Mouse (Mus musculus) frontal cortex, adult (tissue): ENCODE results near the gene Tulp2.
"Not testable (repeated sequence)": the region's sequence is repeated elsewhere in the genome, so short reads cannot be mapped to it uniquely, and the experiment has no call there.

ENCODE experiments used
- ATAC-seq: cut with Nextera tagmentation; 2 replicates; pipeline ENCODE4 v1.9.2; 2017; ENCODE audit warnings: mild to moderate bottlenecking, moderate library complexity, mixed read lengths; ENCODE audit not compliant: low TSS enrichment

Tulp2 gene

DNA sequence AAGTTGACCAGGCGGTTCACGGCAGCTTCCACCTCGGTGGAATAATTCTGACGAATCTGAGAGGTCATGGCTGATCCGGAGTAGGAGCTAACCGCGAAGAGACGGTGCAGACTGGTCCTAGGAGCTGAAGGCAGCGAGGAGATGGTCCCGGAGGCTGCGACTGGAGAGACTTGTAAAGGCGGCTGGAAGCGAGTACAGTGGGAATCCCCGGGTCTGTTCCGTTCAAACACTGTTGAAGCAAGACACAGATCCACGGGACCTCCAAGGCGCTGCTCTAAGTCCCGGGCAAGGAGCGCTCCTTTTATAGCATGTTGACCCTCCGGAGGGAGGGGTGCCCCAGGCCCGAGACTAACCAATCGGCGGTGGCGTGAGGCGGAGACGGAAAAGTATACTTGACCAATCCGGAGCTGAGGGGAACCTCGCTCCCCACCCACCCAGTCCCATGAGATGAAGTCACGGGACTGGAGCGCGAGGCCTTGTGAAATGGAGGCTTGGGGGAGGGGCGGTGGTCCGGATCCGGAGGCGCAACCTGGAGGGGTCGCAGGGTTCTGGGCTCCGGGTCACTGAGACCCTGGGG, 22.0 kb upstream of the Tulp2 start, which contains the start of gene Ftl1:
Gene Ftl1 (minus strand): TSS at position 321 of the 577 bp plus-strand sequence.
- peak; percentile 88 for ATAC-seq

DNA sequence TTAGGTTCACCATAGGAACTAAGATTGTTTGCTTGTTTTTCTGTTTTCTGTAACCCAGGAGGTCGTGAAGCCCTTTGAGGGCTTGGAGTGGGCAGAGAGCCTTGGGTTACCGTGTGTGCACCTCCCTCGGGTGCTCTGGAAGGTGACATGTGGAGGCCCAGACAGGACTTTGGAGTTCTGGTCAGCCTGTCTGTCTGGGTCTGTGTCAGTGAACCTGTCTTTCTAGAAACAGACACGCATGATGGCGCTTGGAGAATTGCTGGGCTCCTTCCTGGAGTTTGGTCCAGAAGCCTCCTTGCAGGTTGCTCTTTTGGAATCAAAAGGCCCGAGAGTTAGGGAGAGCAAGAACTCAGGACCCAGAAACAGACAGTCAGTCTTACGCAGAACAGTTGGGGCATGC, 21.3 kb upstream of the Tulp2 start:
- ATAC-seq = no peak

DNA sequence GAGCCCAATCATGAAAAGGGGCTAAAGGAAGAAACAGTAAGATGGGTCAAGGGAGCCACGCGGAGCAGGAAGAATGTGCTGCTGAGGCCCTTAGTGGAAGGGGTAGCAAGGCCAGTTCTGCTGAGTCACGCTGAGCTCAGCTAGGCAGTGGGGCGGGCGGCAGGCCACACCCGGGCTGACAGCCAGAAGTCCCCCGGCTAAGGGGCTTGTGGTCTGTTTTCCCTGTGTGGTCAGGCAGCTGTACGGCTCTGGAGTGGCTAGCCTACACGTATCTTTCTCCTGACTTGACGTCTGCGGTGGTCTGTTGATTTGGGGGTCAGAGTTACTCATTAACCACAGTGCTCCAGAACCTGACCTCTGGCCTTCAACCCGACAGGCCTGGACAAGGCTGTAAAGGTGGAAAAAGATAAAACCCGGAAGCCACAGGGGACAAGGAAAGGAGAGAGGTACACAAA, 20.8 kb upstream of the Tulp2 start:
- no peak for ATAC-seq

GRCm38 (mm10) chr7:45461326-45461725, 20.4 kb upstream of the Tulp2 start:
- ATAC-seq = no peak

GRCm38 (mm10) chr7:45461781-45462180, 19.9 kb upstream of the Tulp2 start:
- no peak for ATAC-seq

- no peak for ATAC-seq
These were observed 19.4 kb upstream of the Tulp2 start for GRCm38 (mm10) chr7:45462325-45462724.

DNA sequence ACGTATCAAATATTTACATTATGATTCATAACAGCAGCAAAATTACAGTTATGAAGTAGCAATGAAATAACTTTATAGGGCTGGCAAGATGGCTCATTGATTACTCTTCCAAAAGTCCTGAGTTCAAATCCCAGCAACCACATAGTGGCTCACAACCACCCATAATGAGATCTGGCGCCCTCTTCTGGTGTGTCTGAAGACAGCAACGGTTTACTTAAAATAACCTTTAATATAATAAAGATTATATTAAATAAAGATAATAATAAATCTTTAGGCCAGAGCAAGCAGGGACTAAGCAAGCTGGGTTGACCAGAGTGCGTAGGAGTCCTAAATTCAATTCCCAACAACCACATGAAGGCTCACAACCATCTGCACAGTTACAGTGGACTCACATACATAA, 18.8 kb upstream of the Tulp2 start:
- not testable (repeated sequence) for ATAC-seq

GRCm38 (mm10) chr7:45463987-45464778, 17.5 kb upstream of the Tulp2 start:
- no peak for ATAC-seq

GRCm38 (mm10) chr7:45465112-45465511, 16.6 kb upstream of the Tulp2 start:
- ATAC-seq = no peak

DNA sequence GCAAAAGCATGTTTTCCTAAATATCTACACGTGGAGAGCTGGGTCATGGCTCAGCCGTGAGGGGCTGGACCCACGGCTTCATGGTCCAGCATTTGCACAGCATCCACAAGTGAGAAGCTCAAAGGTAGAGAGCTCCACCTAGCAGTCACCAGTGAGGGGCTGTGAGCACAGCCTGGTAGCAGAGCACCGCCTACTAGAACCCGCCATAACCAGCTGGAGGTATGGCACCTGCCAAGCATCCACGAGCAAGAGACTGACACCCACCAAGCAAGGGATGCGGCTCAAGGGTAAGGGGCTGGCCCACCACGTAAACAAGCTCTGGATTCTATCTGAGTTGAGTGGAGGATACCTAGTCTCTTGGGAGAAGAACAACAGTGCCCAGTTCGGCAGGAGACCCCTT, 16.1 kb upstream of the Tulp2 start:
- ATAC-seq = no peak

DNA sequence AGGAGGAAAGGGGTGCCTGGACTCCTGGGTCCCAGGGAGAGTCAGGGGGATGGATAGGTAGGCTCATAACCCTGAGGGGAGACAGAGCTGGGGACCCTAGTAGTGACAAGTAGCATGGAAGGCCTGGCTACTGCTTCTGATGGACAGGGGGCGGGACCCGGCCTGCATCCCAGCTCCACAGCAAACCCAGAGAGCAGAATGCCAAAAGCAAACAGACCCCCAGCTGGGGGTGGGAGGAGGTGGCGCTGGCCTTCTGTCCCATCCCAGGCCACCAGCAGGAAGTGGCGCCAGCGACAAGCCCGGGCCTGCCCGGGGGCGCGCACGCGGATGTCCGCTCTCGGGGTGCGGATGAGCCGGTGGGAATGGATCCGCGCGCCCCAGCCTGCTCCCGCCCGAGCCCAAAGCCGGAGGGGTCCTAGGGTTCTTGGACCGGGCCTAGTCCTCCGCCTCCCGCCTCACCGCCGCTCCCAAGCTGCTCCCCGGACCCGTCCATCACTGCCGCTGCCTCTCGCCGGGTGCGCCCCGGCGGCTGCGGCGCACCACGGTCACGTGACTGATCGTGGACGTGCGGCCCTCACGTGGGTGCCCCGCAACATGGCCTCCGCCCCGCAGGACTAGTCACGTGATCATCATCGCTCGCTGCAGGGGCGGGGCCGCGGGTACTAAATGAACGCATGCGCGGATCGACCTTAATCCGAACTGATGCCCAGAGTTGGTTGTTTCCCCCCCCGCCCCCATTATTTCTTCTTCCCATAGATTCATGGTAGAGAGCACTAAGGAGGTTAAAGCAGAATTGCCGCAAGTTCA, 15.2 kb upstream of the Tulp2 start, which contains the start of gene Bax:
Gene Bax (minus strand): TSS at position 616 of the 807 bp plus-strand sequence.
- ATAC-seq = peak; percentile 35

DNA sequence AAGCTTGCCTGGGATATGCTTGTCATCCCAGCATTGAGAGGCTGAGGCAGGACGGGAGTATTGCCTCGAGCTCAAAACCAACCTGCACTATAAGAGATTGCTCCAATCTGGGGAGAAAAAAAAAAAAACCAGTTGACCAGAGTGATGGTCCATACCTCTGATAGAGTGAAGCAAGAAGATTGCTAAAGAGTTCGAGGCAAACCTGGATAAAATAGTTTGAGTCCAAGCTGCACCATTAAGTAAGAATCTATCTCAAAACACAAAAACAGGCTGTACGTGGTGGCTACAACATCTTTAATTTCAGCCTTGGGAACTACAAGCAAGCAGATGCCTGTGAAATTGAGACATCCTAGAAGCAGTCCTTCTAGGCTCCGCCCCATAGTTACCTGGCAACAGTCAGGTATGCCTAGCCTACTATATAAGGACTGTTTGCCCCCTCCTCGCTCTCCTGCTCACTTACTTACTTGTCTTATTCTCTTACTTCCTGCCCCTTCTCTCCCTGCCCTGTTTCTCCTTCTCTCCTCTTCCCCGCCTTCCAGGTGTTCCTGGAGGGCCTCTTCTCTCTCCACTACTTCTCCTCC, 14.5 kb upstream of the Tulp2 start:
- ATAC-seq = no peak

GRCm38 (mm10) chr7:45470869-45471268, 10.8 kb upstream of the Tulp2 start:
- peak; percentile 38; the same call in 1 of the 2 replicates for ATAC-seq

DNA sequence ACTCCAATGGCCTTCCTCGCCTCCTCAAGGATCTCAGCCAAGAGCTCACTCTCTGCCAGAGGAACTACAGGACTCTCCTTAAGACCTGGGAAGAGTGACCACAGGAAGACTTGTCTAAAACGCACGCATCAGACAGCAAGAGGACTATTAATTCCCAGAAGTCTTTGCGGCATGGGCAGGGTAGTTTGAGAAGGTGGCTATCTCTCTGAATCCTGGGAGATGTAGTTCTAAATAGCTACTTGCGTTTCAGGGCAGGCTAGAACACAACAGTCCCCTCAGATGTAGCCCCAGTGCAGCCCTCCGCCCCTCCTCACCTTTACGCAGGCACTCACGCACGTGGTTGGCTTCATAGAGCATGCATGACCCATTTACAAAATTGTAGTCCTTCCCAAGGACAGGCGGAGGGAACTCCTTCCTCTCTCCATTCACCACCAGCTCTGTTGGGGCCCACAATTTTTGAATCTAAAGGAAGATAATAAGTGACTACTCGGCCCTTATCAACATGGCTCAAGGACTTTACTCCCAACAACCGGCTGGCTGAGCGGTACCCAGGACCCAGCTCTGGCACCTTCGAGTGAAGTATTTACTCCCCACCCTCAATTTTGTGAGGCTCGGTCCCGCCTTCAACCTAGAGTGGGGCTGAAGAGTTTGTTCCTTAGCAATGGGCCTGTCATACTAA, 6.2 kb upstream of the Tulp2 start:
- ATAC-seq = peak; percentile 48; the same call in 1 of the 2 replicates

GRCm38 (mm10) chr7:45476453-45476852, 5.2 kb upstream of the Tulp2 start:
- ATAC-seq = no peak

DNA sequence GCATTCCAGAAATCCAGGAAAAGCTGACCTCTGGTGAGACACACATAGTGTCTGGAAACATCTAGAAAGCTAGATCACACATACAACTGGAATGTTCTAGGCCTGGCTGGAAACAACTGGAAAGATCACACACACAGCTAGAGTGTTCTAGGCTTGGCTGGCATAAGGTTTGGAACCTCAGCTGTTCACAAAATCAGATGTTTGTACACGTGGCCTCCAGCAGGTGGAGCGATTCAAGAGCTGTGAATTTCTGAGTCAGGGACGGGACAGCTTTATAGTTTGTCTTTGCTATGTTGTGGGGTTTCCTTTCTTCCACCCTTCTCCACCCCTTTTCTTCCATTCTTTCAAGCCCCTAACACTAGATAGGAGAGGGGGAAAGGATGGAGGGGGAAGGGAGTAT, 4.7 kb upstream of the Tulp2 start:
- peak; percentile 70; the same call in 1 of the 2 replicates for ATAC-seq

DNA sequence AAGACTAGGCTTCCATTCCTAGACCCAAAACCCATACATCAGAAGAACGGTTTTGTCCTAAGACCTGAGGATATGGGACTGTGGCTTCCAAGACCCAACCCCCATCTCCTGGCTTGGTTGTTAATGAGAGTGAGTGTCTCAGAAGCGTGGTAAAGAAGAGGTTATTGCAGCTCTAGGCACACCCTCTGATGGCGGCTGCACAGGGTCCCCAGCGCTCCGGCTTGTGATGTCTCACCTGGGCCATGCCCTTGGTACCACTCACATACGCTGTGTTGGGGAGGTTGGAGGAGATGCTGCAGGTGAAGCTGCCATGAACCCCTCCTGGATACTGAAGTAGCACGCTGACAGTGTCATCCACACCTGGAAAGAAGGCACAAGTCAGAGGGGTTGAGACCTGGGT, 2.9 kb upstream of the Tulp2 start:
- ATAC-seq = no peak

DNA sequence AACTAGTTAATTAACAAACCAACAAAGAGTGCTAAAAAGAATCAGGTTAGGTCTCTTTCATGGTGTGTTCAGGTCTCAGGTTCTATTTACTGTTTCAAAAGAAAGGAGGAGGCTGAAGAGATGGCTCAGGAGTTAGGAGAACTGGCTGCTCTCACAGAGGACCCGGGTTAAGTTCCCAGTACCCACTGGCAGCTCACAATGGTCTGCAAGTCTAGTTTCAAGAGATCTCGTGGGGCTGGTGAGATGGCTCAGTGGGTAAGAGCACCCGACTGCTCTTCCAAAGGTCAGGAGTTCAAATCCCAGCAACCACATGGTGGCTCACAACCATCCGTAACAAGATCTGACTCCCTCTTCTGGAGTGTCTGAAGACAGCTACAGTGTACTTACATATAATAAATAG, 1.4 kb upstream of the Tulp2 start:
- not testable (repeated sequence) for ATAC-seq

DNA sequence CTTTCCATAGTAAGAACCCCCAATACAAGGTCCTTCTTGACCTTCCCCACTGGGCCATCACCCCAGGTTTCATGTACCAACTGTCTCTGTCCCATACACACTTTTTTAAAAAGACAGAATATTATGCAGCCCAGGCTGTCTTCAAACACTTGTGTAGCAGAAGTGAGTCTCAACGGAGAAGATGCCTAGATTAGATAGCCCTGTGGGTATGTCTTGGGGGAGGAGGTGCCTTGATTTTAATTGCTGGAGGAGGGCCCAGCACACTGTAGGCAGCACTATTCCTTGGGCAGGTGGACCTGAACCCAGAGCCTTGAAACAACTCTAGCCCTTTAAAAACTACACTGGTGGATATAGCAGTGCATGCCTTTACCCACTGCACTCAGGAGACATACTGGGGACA, 489 bp downstream of the Tulp2 start:
- no peak for ATAC-seq

GRCm38 (mm10) chr7:45484985-45485384, 3.3 kb downstream of the Tulp2 start:
- not testable (repeated sequence) for ATAC-seq

- ATAC-seq = no peak
These were observed 4.5 kb downstream of the Tulp2 start for GRCm38 (mm10) chr7:45486158-45486557.
